Mouse (Mus musculus) G1E (cell line): ENCODE measurements around the gene Pi16.

ENCODE experiments used
- CTCF ChIP-seq: IDR thresholded peaks from 2 replicates; pipeline ENCODE4 v1.5.1; 2012; ENCODE audit warnings: low read depth, low read length, inconsistent platforms, mixed read lengths
- GATA1 ChIP-seq: IDR thresholded peaks from 2 replicates; pipeline ENCODE4 v1.6.1; 2012; ENCODE audit warnings: borderline replicate concordance, low read length, inconsistent platforms, mixed read lengths
- GATA2 ChIP-seq: IDR thresholded peaks from 2 replicates; pipeline ENCODE4 v1.6.1; 2012; ENCODE audit warnings: low read depth, low read length, inconsistent platforms, borderline replicate concordance
- POLR2AphosphoS5 ChIP-seq: IDR thresholded peaks from 2 replicates; pipeline ENCODE4 v1.6.1; 2012; ENCODE audit warnings: low read depth, low read length, inconsistent platforms; ENCODE audit not compliant: insufficient replicate concordance

DNA sequence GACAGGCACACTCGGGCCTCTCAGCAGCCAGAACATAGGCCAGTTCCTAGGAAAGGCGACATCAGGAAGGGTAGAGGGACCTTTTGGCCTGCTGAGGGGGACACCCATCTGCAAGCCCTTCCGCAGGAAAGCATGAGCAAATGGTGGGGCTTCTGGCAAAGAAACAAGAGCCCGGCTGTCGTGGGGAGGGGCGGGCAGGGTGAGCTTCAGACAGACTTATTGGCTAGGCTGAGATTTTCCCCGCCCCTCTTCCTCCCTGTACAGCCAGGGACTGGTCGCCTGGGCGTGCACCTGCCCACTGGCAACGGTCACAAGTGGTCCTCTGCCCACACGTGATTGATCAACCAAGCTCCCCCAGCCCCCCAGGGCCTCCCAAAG lies 39.0 kb downstream of the Pi16 start:
- TF ChIP-seq CTCF (no peak), POLR2AphosphoS5 (no peak), GATA1 (no peak), GATA2 (no peak)
